15 mouse cellular contexts compared by ENCODE assay signal in the genomic region with DNA sequence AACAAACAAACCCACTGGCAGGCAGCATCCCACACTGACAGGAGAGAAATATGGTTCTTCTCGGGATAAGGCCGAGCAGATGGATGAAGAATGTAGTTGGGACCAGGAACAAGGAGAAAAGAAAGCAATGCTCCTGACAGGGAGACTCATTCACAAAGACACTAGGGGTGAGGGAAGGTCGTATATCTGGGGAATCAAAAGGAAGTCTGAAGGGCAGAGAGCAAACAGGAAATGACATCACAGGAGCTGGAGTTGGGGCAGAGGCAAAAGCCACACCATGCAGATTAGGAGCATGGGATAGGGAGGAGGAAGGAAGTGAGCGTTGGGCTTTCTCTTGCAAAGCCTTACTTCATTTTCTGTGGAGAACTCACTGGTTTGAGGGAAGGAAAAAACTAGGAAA.
A peak's percentile ranks its signal among the peaks of the same experiment; 100 is the strongest.
DNase-seq lines count a peak whose midpoint lies in the region; ATAC-seq and TF ChIP-seq lines count a peak whose summit lies in the region.
"Had no signal": no experiment of that assay in that cellular context is flagged by ENCODE, and none has a peak within 500 bp of the region (broad histone marks: within the 10 kb centered on the region; RNA-seq: fewer than 3 reads in every experiment).

No protein-coding gene starts in this region.

- ATAC-seq in kidney, embryonic 16.5 days (ENCODE audit: low FRiP score, low TSS enrichment), result peak; percentile 61

- peaks cover 3% of the 10 kb centered on the region; the same call in 1 of the 2 replicates for H3K9me3 ChIP-seq in kidney, embryonic 16.5 days (ENCODE audit: low read length)
- no peaks in the 10 kb centered on the region for H3K9me3 ChIP-seq in embryonic facial prominence, embryonic 10.5 days
- H3K9me3 ChIP-seq: stomach, embryonic 15.5 days had no signal

- TF ChIP-seq POLR2A in kidney, adult 2 months (IDR thresholded peaks at IDR 0.05; ENCODE audit: low read depth, low read length), result no peak

- no peak for TF ChIP-seq CTCF in kidney, adult 2 months (conservative IDR thresholded peaks at IDR 0.05; ENCODE audit: insufficient read depth, insufficient read length, low read depth, low read length)

- no peak overlapping the region for H3K9ac ChIP-seq in kidney, embryonic 16.5 days (replicated peaks; ENCODE audit: low read length)
- H3K9ac ChIP-seq: stomach, embryonic 15.5 days had no signal

- no peaks in the 10 kb centered on the region for H3K27me3 ChIP-seq in kidney, adult 2 months (replicated peaks; ENCODE audit: control insufficient read depth, insufficient read depth, low read length)
- H3K27me3 ChIP-seq in kidney, embryonic 16.5 days (ENCODE audit: insufficient read depth, low read length), result peaks cover 4% of the 10 kb centered on the region; the same call in 1 of the 2 replicates
- no peaks in the 10 kb centered on the region for H3K27me3 ChIP-seq in embryonic facial prominence, embryonic 10.5 days (replicated peaks; ENCODE audit: low read depth, poor library complexity, severe bottlenecking)
- H3K27me3 ChIP-seq: stomach, embryonic 15.5 days had no signal

- H3K4me2 ChIP-seq in kidney, embryonic 16.5 days (replicated peaks; ENCODE audit: low read depth, low read length), result no peak overlapping the region
- H3K4me2 ChIP-seq: stomach, embryonic 15.5 days had no signal

- DNase-seq in adrenal gland, adult 8-10 months, result peak; percentile 2
- no peak for DNase-seq in adrenal gland, postnatal 4 days (ENCODE audit: low spot score in 2 of 2)
- DNase-seq in kidney, adult 2 months, result peak; percentile 38
- DNase-seq in kidney, postnatal 25 days, result no peak
- no peak for DNase-seq in frontal cortex, postnatal 14 days (ENCODE audit: low spot score in 2 of 2)
- no peak for DNase-seq in right cerebral cortex, adult 18-20 months
- no peak for DNase-seq in embryonic facial prominence, embryonic 10.5 days (ENCODE audit: low spot score)
- DNase-seq: cerebellum, adult 18-20 months; gastrocnemius, postnatal 36 days; heart, postnatal 4 days; midbrain, embryonic 14.5 days; right cerebral cortex, postnatal 4 days; thymus, postnatal 14 days had no signal

- H3K4me3 ChIP-seq in kidney, adult 2 months (ENCODE audit: insufficient read depth, low read depth, low read length), result no peak overlapping the region
- no peak overlapping the region for H3K4me3 ChIP-seq in kidney, embryonic 16.5 days (ENCODE audit: low read length)
- no peak overlapping the region for H3K4me3 ChIP-seq in embryonic facial prominence, embryonic 10.5 days
- H3K4me3 ChIP-seq: stomach, embryonic 15.5 days had no signal

- H3K36me3 ChIP-seq in kidney, adult 2 months (ENCODE audit: control insufficient read depth, insufficient read depth, low read length), result no peaks in the 10 kb centered on the region
- H3K36me3 ChIP-seq in kidney, embryonic 16.5 days (ENCODE audit: insufficient read depth, low read length), result no peaks in the 10 kb centered on the region
- no peaks in the 10 kb centered on the region for H3K36me3 ChIP-seq in embryonic facial prominence, embryonic 10.5 days (replicated peaks)
- H3K36me3 ChIP-seq: stomach, embryonic 15.5 days had no signal

- no peaks in the 10 kb centered on the region for H3K4me1 ChIP-seq in kidney, adult 2 months (ENCODE audit: control insufficient read depth, insufficient read depth, low read length)
- peaks cover 6% of the 10 kb centered on the region; the same call in 1 of the 2 replicates for H3K4me1 ChIP-seq in kidney, embryonic 16.5 days (ENCODE audit: insufficient read depth, low read length)
- H3K4me1 ChIP-seq in embryonic facial prominence, embryonic 10.5 days, result no peaks in the 10 kb centered on the region; the same call in 1 of the 2 replicates
- H3K4me1 ChIP-seq: stomach, embryonic 15.5 days had no signal

- H3K27ac ChIP-seq in kidney, adult 2 months (ENCODE audit: insufficient read depth, low read depth, low read length), result peak overlapping the region; percentile 28; the same call in 1 of the 2 replicates
- peak overlapping the region; percentile 21; the same call in 1 of the 2 replicates for H3K27ac ChIP-seq in kidney, embryonic 16.5 days (ENCODE audit: low read length)
- no peak overlapping the region for H3K27ac ChIP-seq in embryonic facial prominence, embryonic 10.5 days (replicated peaks)
- H3K27ac ChIP-seq: stomach, embryonic 15.5 days had no signal

- 51% methylated on average over 4 of the region's 4 CpGs for WGBS in kidney, adult 2 months
- 34% methylated on average over 4 of the region's 4 CpGs for WGBS in kidney, embryonic 16.5 days
- WGBS in embryonic facial prominence, embryonic 10.5 days, result 58% methylated on average over 4 of the region's 4 CpGs

Comparison
In these comparisons a context has a peak if more than half of its experiments do, and no peak if none do; other contexts are left out.
1. DNase-seq: peak in adrenal gland, adult 8-10 months (single experiment) and kidney, adult 2 months (single experiment); none in adrenal gland, postnatal 4 days (0 of 2), kidney, postnatal 25 days (0 of 2), frontal cortex, postnatal 14 days (0 of 2), right cerebral cortex, adult 18-20 months (single experiment) and embryonic facial prominence, embryonic 10.5 days (single experiment).